Mouse (Mus musculus): ENCODE results near the gene Tmem268. TPM values are rescaled to one million over a fixed set of nuclear protein-coding genes. Genes with fewer than 3 reads are reported as not detected.

Gene Tmem268
- total RNA-seq (2022) = 10 to 100 TPM; 13.1 to 15.1 (median 14.0) TPM

GRCm38 (mm10) chr4:63558407-63559081 is at the start of gene Tmem268:
TSS of gene Tmem268 (plus strand) at chr4:63558781.
- peak; percentile 68 for DNase-seq

- DNase-seq = no peak
Observed at GRCm38 (mm10) chr4:63512921-63513320, 45.7 kb upstream of the Tmem268 start.

GRCm38 (mm10) chr4:63514454-63514984 is 44.1 kb upstream of the Tmem268 start:
- no peak for DNase-seq

- DNase-seq = no peak
Observed at GRCm38 (mm10) chr4:63515021-63515420, 43.6 kb upstream of the Tmem268 start.

- no peak for DNase-seq
Observed at GRCm38 (mm10) chr4:63521813-63522419, 36.7 kb upstream of the Tmem268 start.

- DNase-seq = no peak
Observed at GRCm38 (mm10) chr4:63525514-63525913, 33.1 kb upstream of the Tmem268 start.

- DNase-seq = no peak
Observed at GRCm38 (mm10) chr4:63528946-63529345, 29.6 kb upstream of the Tmem268 start.

GRCm38 (mm10) chr4:63530409-63530808 is 28.2 kb upstream of the Tmem268 start:
- DNase-seq = no peak

GRCm38 (mm10) chr4:63537602-63538001 is 21.0 kb upstream of the Tmem268 start:
- no peak for DNase-seq

GRCm38 (mm10) chr4:63542209-63542608 is 16.4 kb upstream of the Tmem268 start:
- DNase-seq = no peak

GRCm38 (mm10) chr4:63543746-63544493 is 14.7 kb upstream of the Tmem268 start:
- DNase-seq = peak; percentile 44

- peak; percentile 96 for DNase-seq
Observed at GRCm38 (mm10) chr4:63544494-63545230, 13.9 kb upstream of the Tmem268 start, which contains the start of gene Atp6v1g1. TSS of gene Atp6v1g1 (plus strand) at chr4:63544772.

GRCm38 (mm10) chr4:63545231-63545958 is 13.2 kb upstream of the Tmem268 start:
- DNase-seq = no peak

- DNase-seq = no peak
Observed at GRCm38 (mm10) chr4:63546441-63547055, 12.0 kb upstream of the Tmem268 start.

- DNase-seq = no peak
Observed at GRCm38 (mm10) chr4:63547799-63548198, 10.8 kb upstream of the Tmem268 start.

GRCm38 (mm10) chr4:63548491-63548890 is 10.1 kb upstream of the Tmem268 start:
- no peak for DNase-seq

- peak; percentile 55 for DNase-seq
Observed at GRCm38 (mm10) chr4:63550908-63551307, 7.7 kb upstream of the Tmem268 start.

GRCm38 (mm10) chr4:63552865-63553264 is 5.7 kb upstream of the Tmem268 start:
- DNase-seq = no peak

- no peak for DNase-seq
Observed at GRCm38 (mm10) chr4:63553789-63554576, 4.6 kb upstream of the Tmem268 start.

- DNase-seq = no peak
Observed at GRCm38 (mm10) chr4:63554616-63555015, 4.0 kb upstream of the Tmem268 start.
